Mouse (Mus musculus): ENCODE measurements at regions not wholly inside any gene's neighbourhood (a gene's known extent, or its start where the extent isn't known, plus 50 kb on each side); places are given as distances from the start of the nearest gene placed in this dataset.

- no peak for DNase-seq (ENCODE audit: low spot score)
These were observed 170.2 kb downstream of the Adck1 start for GRCm38 (mm10) chr12:88530450-88531143.

DNA sequence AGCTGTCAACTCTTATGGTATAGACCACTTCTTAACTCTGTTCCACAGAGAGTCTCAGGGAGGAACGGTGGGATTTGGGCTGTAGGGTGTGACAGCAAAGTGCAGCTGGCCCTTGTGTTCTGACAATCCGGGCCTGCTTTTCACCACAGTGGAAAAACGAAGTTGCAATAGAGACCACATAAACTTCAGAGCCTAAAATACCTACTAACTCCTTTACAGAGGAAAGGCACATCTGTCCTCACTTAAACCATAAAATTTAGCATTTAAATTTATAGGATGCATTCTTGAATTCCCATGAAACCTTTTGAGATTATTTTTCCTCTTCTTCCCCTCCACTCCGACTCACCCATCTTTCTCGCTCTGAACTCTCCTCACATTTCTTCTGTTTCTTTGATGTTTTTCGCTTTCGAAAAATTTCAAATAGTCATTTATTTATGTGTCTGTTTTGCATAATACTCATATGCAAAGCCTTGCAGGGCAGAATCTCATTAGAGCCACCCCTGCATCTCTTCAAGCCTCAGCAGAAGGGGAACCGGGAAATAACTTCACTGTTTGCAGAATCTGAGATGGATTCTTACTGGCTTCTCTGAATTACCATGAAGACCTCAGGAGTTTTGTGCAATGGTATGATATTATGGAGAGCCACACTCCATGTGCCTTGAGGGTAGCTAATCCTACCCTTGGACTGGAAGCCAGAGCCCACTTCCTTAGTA lies 172.1 kb downstream of the Adck1 start:
- no peak for DNase-seq (ENCODE audit: low spot score)

GRCm38 (mm10) chr12:88551856-88552255 lies 170.8 kb upstream of the Nrxn3 start:
- DNase-seq (ENCODE audit: low spot score), result peak; percentile 21

DNA sequence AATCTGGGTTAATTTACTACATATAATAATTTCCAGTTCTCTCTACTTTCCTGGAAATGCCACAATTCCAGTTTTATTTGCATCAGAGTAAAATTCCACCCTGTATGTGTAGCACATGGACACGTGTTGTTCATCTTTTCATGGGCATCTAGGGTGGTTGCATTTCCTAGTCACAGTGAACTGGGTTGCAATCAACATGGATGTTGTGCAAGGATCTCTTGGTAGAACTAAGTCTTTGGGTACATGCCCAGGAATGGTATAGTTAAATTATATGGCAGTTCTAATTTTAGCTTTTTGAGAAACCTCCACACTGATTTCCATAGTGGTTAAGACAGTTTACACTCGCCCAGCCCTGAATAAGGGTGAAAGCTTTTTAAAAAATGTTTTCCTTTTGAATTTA lies 167.2 kb upstream of the Nrxn3 start:
- no peak for DNase-seq (ENCODE audit: low spot score)

GRCm38 (mm10) chr12:88558036-88558435 lies 164.6 kb upstream of the Nrxn3 start:
- no peak for DNase-seq (ENCODE audit: low spot score)

- no peak for DNase-seq (ENCODE audit: low spot score)
These were observed 142.7 kb upstream of the Nrxn3 start for GRCm38 (mm10) chr12:88579974-88580373.

DNA sequence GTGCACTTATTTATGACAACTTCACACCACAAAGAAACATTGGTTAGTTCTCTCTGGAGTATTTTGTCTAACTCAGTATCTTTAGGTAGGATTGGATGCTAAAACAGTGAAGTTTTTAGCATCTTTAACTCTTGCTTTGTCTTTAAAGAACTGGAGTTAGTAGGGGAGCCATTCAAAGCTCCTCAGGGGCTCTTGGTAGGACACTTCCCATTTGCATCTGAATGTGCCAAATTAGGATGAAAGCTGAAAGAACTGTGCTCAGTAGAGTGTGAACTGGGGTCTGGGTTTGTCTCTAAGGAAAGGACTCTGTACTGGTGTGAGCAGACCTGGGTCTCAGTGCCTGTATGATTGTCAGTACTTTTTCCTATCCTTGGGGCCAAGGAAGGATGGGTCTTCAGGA lies 116.7 kb upstream of the Nrxn3 start:
- no peak for DNase-seq (ENCODE audit: low spot score)

DNA sequence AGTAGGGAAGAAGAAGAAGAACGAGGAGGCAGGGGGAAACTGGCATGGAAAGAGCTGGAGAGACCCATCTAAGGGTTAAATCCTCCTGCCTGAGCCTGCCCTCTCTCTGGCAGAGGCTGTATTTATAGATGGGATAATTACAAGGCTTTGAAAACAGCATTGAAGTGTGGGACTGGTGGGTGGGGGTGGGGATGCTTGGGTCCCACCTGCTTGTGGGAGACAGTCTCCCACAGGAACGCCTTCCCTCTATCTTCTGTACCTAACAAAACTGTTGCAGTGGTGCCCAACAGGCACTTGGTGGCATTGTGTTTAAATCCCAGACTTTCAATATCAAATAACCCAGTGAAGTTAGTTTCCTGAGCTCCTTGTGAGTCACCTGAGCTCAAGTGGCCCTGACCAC lies 102.6 kb upstream of the Nrxn3 start:
- no peak for DNase-seq (ENCODE audit: low spot score)

GRCm38 (mm10) chr12:88644281-88644680 lies 78.4 kb upstream of the Nrxn3 start:
- DNase-seq (ENCODE audit: low spot score), result no peak

- DNase-seq (ENCODE audit: low spot score), result no peak
These were observed 70.5 kb upstream of the Nrxn3 start for GRCm38 (mm10) chr12:88652001-88652719.

Data from layer of hippocampus, adult 9-10 months (tissue).